Mouse (Mus musculus) limb, embryonic 11.5 days (tissue): ENCODE results near the gene Fam228b. TPM values are rescaled to one million over a fixed set of nuclear protein-coding genes. Genes with fewer than 3 reads are reported as not detected.
"Not testable (repeated sequence)": the region's sequence is repeated elsewhere in the genome, so short reads cannot be mapped to it uniquely, and the experiment has no call there.

Experiments
- ATAC-seq: fragments of 200-750 bp; cut with Nextera tagmentation; 2 replicates; pipeline ENCODE4 v1.8.0; 2017; ENCODE audit warnings: low read depth; ENCODE audit not compliant: insufficient number of reproducible peaks, low FRiP score, low TSS enrichment
- DNase-seq: peaks from one replicate; pipeline ENCODE4 v3.0.0-alpha.2; 2015; ENCODE audit warnings: low spot score
- H3K27ac ChIP-seq: fragments of 300-500 bp; sonication (generic); replicated peaks from 2 replicates; pipeline ENCODE4 v1.5.1; 2014; ENCODE audit warnings: low read depth, mild to moderate bottlenecking, low read length
- H3K27me3 ChIP-seq: fragments of 300-500 bp; sonication (generic); 2 replicates; pipeline ENCODE4 v1.6.1; 2014; ENCODE audit warnings: mild to moderate bottlenecking, low read length, mixed read lengths; ENCODE audit not compliant: control insufficient read depth, insufficient read depth
- H3K36me3 ChIP-seq: fragments of 300-500 bp; sonication (generic); 2 replicates; pipeline ENCODE4 v1.6.1; 2014; ENCODE audit warnings: mild to moderate bottlenecking, low read length, moderate library complexity, mixed read lengths; ENCODE audit not compliant: control insufficient read depth, insufficient read depth
- H3K4me1 ChIP-seq: fragments of 300-500 bp; sonication (generic); 2 replicates; pipeline ENCODE4 v1.6.1; 2014; ENCODE audit warnings: low read length, mixed read lengths; ENCODE audit not compliant: control insufficient read depth, insufficient read depth
- H3K4me2 ChIP-seq: fragments of 300-500 bp; sonication (generic); 2 replicates; pipeline ENCODE4 v1.6.1; 2014; ENCODE audit warnings: low read depth, mild to moderate bottlenecking, moderate library complexity; ENCODE audit not compliant: severe bottlenecking
- H3K4me3 ChIP-seq: fragments of 300-500 bp; sonication (generic); 2 replicates; pipeline ENCODE4 v1.5.1; 2014; ENCODE audit warnings: low read depth, low read length
- H3K9ac ChIP-seq: fragments of 300-500 bp; sonication (generic); 2 replicates; pipeline ENCODE4 v1.6.1; 2014; ENCODE audit warnings: mild to moderate bottlenecking, low read length
- H3K9me3 ChIP-seq: fragments of 300-500 bp; sonication (generic); 2 replicates; pipeline ENCODE4 v1.6.1; 2016; ENCODE audit warnings: low read length; ENCODE audit not compliant: control insufficient read depth
- WGBS: fragments of 180-500 bp; shearing (Covaris S2); extraction: QIAGEN DNeasy Blood & Tissue Kit; methylation state at CpG from one replicate; pipeline ENCODE4 v1.1.7; 2014; 5-methylcytosine and 5-hydroxymethylcytosine counted together
- polyA plus RNA-seq: library from polyadenylated mRNA; unstranded; fragments of >200 nt; fragmentation: Nextera tagmentation; extraction: Ambion mirVana; gene quantifications from 2 replicates; pipeline ENCODE4 v1.2.1, GENCODE M21; 2014

The Fam228b gene
- polyA plus RNA-seq, 1 experiment from 2014 or later: 4.3 TPM

- DNase-seq (no peak), ATAC-seq (no peak)
- H3K36me3 ChIP-seq: no peaks in the 10 kb centered on the region
- no peaks in the 10 kb centered on the region for H3K27me3 ChIP-seq
- 87% methylated on average over 8 of the region's 8 CpGs for WGBS
- no peak overlapping the region for H3K27ac ChIP-seq
- no peak overlapping the region for H3K9ac ChIP-seq
- H3K4me3 ChIP-seq: no peak overlapping the region
- H3K9me3 ChIP-seq: no peaks in the 10 kb centered on the region
- H3K4me2 ChIP-seq: no peak overlapping the region
- H3K4me1 ChIP-seq: no peaks in the 10 kb centered on the region
Observed at GRCm38 (mm10) chr12:4774895-4775587, 6.0 kb upstream of the Fam228b start.

DNA sequence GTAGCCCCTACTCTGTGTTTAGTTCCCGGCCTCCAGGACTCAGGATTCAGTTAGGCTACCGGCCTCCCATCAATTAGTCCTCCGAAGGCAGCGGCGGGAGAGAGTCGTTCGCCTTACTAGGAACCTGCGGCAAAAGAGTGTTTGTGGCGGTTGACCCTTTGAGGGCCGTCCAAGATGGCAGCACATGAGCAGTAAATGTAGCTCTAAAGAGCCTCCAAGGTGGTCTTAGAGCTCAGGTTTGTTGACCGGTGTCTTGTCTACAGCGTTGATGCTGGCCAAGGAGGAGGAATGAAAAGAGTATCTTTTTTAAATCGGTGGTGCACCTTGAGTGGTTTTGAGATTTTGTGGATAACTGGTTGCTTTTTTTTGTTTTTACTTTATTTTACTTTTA lies 261 bp upstream of the Fam228b start:
- Histone ChIP-seq H3K36me3 (no peaks in the 10 kb centered on the region), H3K9me3 (no peaks in the 10 kb centered on the region), H3K9ac (peak overlapping the region; percentile 90), H3K4me3 (peak overlapping the region; percentile 58), H3K27ac (peak overlapping the region; percentile 77; the same call in 1 of the 2 replicates), H3K4me1 (no peaks in the 10 kb centered on the region), H3K4me2 (peak overlapping the region; percentile 53), H3K27me3 (no peaks in the 10 kb centered on the region)
- 20% methylated on average over 13 of the region's 13 CpGs for WGBS
- ATAC-seq (no peak), DNase-seq (no peak)

DNA sequence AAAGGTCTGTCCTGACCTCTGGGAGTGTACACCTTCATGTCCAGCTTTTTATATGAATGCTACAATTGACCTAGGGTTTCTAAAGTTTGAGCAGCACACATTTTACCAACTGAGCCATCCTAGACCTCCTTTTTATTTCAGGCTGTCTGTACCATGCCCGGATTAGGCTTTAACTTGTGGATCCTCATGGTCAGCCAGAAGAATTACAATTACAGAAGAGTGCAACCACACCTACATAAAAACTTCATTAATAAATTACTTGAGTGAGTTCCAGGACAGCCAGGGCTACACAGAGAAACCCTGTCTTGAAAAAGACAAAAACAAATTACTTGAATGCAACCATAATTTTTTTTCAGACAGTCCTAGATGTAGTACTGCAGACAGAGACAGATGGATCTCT lies 12.0 kb downstream of the Fam228b start:
- Histone ChIP-seq H3K36me3 (no peaks in the 10 kb centered on the region), H3K27ac (no peak overlapping the region), H3K9me3 (no peaks in the 10 kb centered on the region), H3K4me1 (no peaks in the 10 kb centered on the region), H3K4me3 (no peak overlapping the region), H3K9ac (no peak overlapping the region), H3K27me3 (no peaks in the 10 kb centered on the region), H3K4me2 (no peak overlapping the region)
- DNase-seq: no peak
- ATAC-seq: no peak
- WGBS: 88% methylated on average over 1 of the region's 1 CpGs

GRCm38 (mm10) chr12:4754451-4754850 lies 14.6 kb downstream of the Fam228b start:
- not testable (repeated sequence) for DNase-seq, H3K36me3 ChIP-seq, ATAC-seq, H3K9me3 ChIP-seq, H3K4me2 ChIP-seq, H3K9ac ChIP-seq, H3K4me1 ChIP-seq, H3K4me3 ChIP-seq, H3K27me3 ChIP-seq, H3K27ac ChIP-seq
- 92% methylated on average over 4 of the region's 4 CpGs for WGBS

DNA sequence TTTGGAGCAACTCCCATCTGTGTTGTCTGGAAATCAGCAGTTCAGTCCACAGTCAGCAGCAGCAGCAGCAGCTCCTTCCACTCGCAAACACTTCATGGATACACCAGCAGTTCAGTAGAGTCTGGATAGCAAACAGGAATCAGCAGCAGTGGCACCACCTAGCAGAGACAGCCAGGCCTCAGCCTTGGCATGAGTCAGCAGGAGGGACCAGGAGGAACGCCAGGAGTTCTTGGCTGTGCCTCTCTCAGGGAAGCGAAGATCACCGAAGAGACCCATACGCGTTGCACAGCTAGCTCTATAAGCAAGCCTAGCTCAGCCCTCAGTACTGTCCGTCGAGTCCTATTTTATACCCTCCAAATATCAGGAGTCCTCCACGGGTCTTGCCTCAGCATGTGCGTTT lies 24.6 kb downstream of the Fam228b start:
- Histone ChIP-seq H3K36me3 (no peaks in the 10 kb centered on the region), H3K9ac (no peak overlapping the region), H3K9me3 (no peaks in the 10 kb centered on the region), H3K27ac (no peak overlapping the region), H3K27me3 (no peaks in the 10 kb centered on the region), H3K4me1 (no peaks in the 10 kb centered on the region), H3K4me3 (no peak overlapping the region), H3K4me2 (no peak overlapping the region)
- DNase-seq (no peak), ATAC-seq (no peak)
- 91% methylated on average over 10 of the region's 10 CpGs for WGBS

GRCm38 (mm10) chr12:4742183-4742582 lies 26.9 kb downstream of the Fam228b start:
- no peak overlapping the region for H3K9ac ChIP-seq
- no peak overlapping the region for H3K27ac ChIP-seq
- H3K36me3 ChIP-seq: no peaks in the 10 kb centered on the region
- ATAC-seq: no peak
- H3K4me3 ChIP-seq: no peak overlapping the region
- no peaks in the 10 kb centered on the region for H3K9me3 ChIP-seq
- no peak overlapping the region for H3K4me2 ChIP-seq
- no peak for DNase-seq
- H3K27me3 ChIP-seq: no peaks in the 10 kb centered on the region
- 82% methylated on average over 3 of the region's 3 CpGs for WGBS
- H3K4me1 ChIP-seq: no peaks in the 10 kb centered on the region

- ATAC-seq (no peak), DNase-seq (no peak)
- 85% methylated on average over 7 of the region's 7 CpGs for WGBS
- H3K9me3 ChIP-seq: no peaks in the 10 kb centered on the region
- H3K9ac ChIP-seq: no peak overlapping the region
- H3K4me2 ChIP-seq: no peak overlapping the region
- no peaks in the 10 kb centered on the region for H3K36me3 ChIP-seq
- no peaks in the 10 kb centered on the region for H3K27me3 ChIP-seq
- no peak overlapping the region for H3K4me3 ChIP-seq
- H3K4me1 ChIP-seq: no peaks in the 10 kb centered on the region
- H3K27ac ChIP-seq: no peak overlapping the region
Observed at GRCm38 (mm10) chr12:4740823-4741222, 28.2 kb downstream of the Fam228b start.

GRCm38 (mm10) chr12:4738031-4738576 lies 31.0 kb downstream of the Fam228b start, which contains the start of gene Fam228a:
Gene Fam228a, minus strand, starts transcription at chr12:4738430.
- Histone ChIP-seq H3K4me3 (no peak within 1 kb of the TSS), H3K4me1 (no peaks in the 10 kb centered on the region), H3K27me3 (no peaks in the 10 kb centered on the region), H3K36me3 (no peaks in the 10 kb centered on the region), H3K27ac (no peak within 1 kb of the TSS), H3K9me3 (no peaks in the 10 kb centered on the region), H3K4me2 (no peak within 1 kb of the TSS), H3K9ac (no peak within 1 kb of the TSS)
- DNase-seq: no peak
- no peak for ATAC-seq
- 89% methylated on average over 18 of the region's 18 CpGs for WGBS

DNA sequence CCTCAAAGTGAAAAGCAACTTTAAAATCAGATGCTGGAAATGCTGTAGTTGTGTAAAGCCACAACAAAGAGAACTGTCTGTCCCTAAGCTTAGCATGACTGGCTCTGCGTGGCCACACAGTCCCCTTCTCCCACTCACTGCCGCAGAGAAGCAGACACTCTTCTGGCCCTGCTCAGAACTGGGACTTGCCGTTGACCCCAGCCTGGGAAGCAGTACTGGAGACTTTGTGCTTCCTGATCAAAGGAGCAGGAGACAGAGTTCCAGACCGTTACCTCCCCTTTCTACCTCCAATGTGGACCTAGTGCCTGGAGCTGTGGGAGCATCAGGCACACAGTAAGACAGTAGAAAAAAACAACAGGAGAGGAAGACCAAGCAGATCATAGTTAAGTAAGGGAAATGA lies 36.7 kb downstream of the Fam228b start:
- 56% methylated on average over 4 of the region's 4 CpGs for WGBS
- Histone ChIP-seq H3K27ac (no peak overlapping the region), H3K9ac (no peak overlapping the region), H3K36me3 (no peaks in the 10 kb centered on the region), H3K27me3 (no peaks in the 10 kb centered on the region), H3K4me1 (no peaks in the 10 kb centered on the region), H3K4me2 (no peak overlapping the region), H3K4me3 (no peak overlapping the region), H3K9me3 (no peaks in the 10 kb centered on the region)
- DNase-seq (no peak), ATAC-seq (no peak)
